Mouse (Mus musculus) midbrain, postnatal 0 days (tissue): Measurements from ENCODE around the gene Ccr6. TPM values are rescaled to one million over a fixed set of nuclear protein-coding genes. Genes with fewer than 3 reads are reported as not detected.
"Not testable (repeated sequence)": the region's sequence is repeated elsewhere in the genome, so short reads cannot be mapped to it uniquely, and the experiment has no call there.

Experiments
- ATAC-seq: fragments of 200-750 bp; cut with Nextera tagmentation; 2 replicates; pipeline ENCODE4 v1.8.0; 2017; ENCODE audit warnings: moderate number of reproducible peaks, mild to moderate bottlenecking, moderate TSS enrichment, moderate library complexity; ENCODE audit not compliant: low FRiP score
- DNase-seq: peaks from one replicate; pipeline ENCODE4 v3.0.0-alpha.2; 2015; ENCODE audit warnings: low spot score
- H3K27ac ChIP-seq: fragments of 300-500 bp; sonication (generic); 2 replicates; pipeline ENCODE4 v1.5.1; 2014; ENCODE audit warnings: low read depth, mild to moderate bottlenecking, low read length, mixed read lengths
- H3K27me3 ChIP-seq: fragments of 300-500 bp; sonication (generic); 2 replicates; pipeline ENCODE4 v1.6.1; 2014; ENCODE audit warnings: low read length, control low read depth, mixed read lengths; ENCODE audit not compliant: insufficient read depth
- H3K36me3 ChIP-seq: fragments of 300-500 bp; sonication (generic); 2 replicates; pipeline ENCODE4 v1.6.1; 2014; ENCODE audit warnings: low read length, control low read depth, mixed read lengths; ENCODE audit not compliant: insufficient read depth
- H3K4me1 ChIP-seq: fragments of 300-500 bp; sonication (generic); 2 replicates; pipeline ENCODE4 v1.6.1; 2014; ENCODE audit warnings: mild to moderate bottlenecking, control low read depth, antibody characterized with exemption, low read length, mixed read lengths; ENCODE audit not compliant: insufficient read depth
- H3K4me2 ChIP-seq: fragments of 300-500 bp; sonication (generic); 2 replicates; pipeline ENCODE4 v1.6.1; 2014; ENCODE audit warnings: low read depth, mild to moderate bottlenecking, low read length, mixed read lengths; ENCODE audit not compliant: poor library complexity, severe bottlenecking
- H3K4me3 ChIP-seq: fragments of 300-500 bp; sonication (generic); 2 replicates; pipeline ENCODE4 v1.5.1; 2014; ENCODE audit warnings: low read depth, mild to moderate bottlenecking, low read length, moderate library complexity
- H3K9ac ChIP-seq: fragments of 300-500 bp; sonication (generic); replicated peaks from 2 replicates; pipeline ENCODE4 v1.6.1; 2014; ENCODE audit warnings: mild to moderate bottlenecking, low read length, moderate library complexity, mixed read lengths; ENCODE audit not compliant: poor library complexity, severe bottlenecking
- H3K9me3 ChIP-seq: fragments of 300-500 bp; sonication (generic); 2 replicates; pipeline ENCODE4 v1.6.1; 2016; ENCODE audit warnings: low read length, control low read depth
- CTCF ChIP-seq: IDR thresholded peaks from 2 replicates; pipeline ENCODE4 v1.5.1; 2016; ENCODE audit warnings: antibody characterized with exemption, mild to moderate bottlenecking
- WGBS: fragments of 180-500 bp; shearing (Covaris S2); extraction: QIAGEN DNeasy Blood & Tissue Kit; methylation state at CpG from one replicate; pipeline ENCODE4 v1.1.7; 2014; 5-methylcytosine and 5-hydroxymethylcytosine counted together
- polyA plus RNA-seq: library from polyadenylated mRNA; unstranded; fragments of >200 nt; fragmentation: Nextera tagmentation; extraction: Ambion mirVana; gene quantifications from 2 replicates; pipeline ENCODE4 v1.2.1, GENCODE M21; 2015
- total RNA-seq: library from RNA; depleted of rRNA; stranded (reverse); fragments of >200 nt; gene quantifications from 2 replicates; pipeline ENCODE4 v1.2.3, GENCODE M21; 2014

Ccr6 gene
- total and polyA plus RNA-seq, 2 experiments from 2014 or later: not detected

DNA sequence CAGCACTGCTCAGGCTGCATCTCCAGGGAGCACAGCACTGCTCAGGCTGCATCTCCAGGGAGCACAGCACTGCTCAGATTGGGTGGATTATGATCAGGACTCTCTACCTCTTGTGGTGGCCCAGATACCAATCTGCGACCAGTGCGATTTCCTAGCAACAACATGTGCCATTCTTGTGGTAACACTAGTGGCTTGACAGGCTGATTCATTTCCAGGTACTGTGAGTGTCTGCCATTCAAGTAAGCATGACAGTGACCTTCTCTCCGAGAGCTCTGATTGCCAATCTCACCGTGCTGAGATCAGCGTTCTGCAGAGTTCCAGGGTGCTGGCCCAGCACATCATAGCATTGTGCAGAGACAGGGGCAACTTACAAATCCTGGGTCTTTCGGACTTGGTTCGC, 15.9 kb downstream of the Ccr6 start:
- no peaks in the 10 kb centered on the region for H3K4me1 ChIP-seq

DNA sequence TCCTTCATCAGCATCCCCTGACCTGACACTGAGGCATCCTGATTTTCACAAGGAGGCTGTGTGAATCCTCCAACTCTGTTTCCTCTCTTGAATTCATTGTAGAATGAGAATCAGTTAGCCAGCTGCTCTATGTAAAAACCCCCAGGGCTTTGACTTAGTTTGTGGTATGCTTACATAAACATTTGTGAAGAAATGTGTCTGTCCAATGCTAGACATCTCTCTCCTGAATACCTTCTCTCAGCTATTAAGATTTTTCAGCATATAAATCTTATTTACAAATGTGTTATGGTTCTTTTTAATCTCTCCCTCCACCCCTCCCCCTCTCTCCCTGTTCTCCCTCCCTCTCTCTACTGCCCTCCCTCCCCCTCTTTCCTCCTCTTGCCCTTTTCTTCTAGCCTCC, 18.4 kb downstream of the Ccr6 start:
- no peaks in the 10 kb centered on the region for H3K27me3 ChIP-seq
- H3K4me1 ChIP-seq: no peaks in the 10 kb centered on the region
- no peak overlapping the region for H3K4me3 ChIP-seq
- no peaks in the 10 kb centered on the region for H3K36me3 ChIP-seq
- H3K9me3 ChIP-seq: no peaks in the 10 kb centered on the region
- no peak overlapping the region for H3K4me2 ChIP-seq
- TF ChIP-seq CTCF: no peak
- H3K27ac ChIP-seq: no peak overlapping the region
- H3K9ac ChIP-seq: no peak overlapping the region
- DNase-seq (no peak), ATAC-seq (no peak)

More for the DNA sequence above, 15.9 kb downstream of the Ccr6 start:
- no peaks in the 10 kb centered on the region for H3K9me3 ChIP-seq
- H3K4me3 ChIP-seq: no peak overlapping the region
- no peaks in the 10 kb centered on the region for H3K27me3 ChIP-seq
- no peak for TF ChIP-seq CTCF
- no peak overlapping the region for H3K27ac ChIP-seq
- ATAC-seq: no peak
- no peaks in the 10 kb centered on the region for H3K36me3 ChIP-seq
- no peak overlapping the region for H3K9ac ChIP-seq
- no peak overlapping the region for H3K4me2 ChIP-seq
- DNase-seq: no peak
- WGBS: 91% methylated on average over 7 of the region's 7 CpGs

DNA sequence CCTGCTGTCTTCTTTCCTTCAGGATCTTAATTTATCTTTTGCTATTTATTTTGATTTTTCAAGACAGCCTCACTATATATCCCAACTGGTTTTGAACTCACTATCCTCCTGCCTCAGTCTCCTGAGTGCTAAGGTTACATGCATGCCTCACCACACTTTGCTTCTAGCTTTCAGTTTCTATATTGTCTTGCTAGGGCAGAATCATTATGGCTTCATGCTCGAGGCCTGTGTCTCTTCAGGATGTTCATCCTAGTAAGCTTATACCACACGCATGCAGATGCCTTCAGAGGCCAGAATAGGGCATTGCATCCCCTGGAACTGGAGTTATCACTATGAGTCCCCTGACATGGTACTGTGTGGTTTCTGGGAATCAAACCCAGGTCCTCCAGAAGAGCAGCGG, 19.1 kb downstream of the Ccr6 start:
- TF ChIP-seq CTCF: no peak
- ATAC-seq (no peak), DNase-seq (no peak)
- Histone ChIP-seq H3K27ac (no peak overlapping the region), H3K9me3 (no peaks in the 10 kb centered on the region), H3K36me3 (no peaks in the 10 kb centered on the region), H3K27me3 (no peaks in the 10 kb centered on the region), H3K4me3 (no peak overlapping the region), H3K4me1 (no peaks in the 10 kb centered on the region), H3K9ac (no peak overlapping the region), H3K4me2 (no peak overlapping the region)
- 68% methylated on average over 3 of the region's 3 CpGs for WGBS

DNA sequence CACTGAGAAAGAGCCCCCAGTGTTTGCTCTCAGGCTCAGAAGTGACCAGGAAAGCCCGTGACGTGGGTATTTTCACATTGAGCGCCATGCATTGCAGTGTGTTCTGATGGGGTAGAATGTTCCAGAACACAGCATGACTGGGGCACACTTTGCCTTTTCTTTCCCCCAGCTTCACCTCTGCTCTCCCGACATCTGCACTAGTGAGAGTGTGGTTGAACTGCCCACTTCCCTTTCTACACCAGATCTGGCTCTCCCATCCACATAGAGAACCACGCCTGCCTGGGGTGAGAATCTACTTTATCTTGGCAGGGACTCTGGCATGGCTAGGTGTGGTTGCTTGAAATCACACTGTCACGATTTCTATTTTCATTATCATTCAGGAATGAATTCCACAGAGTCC, 19.7 kb downstream of the Ccr6 start:
- H3K4me2 ChIP-seq: no peak overlapping the region
- no peak overlapping the region for H3K27ac ChIP-seq
- no peaks in the 10 kb centered on the region for H3K27me3 ChIP-seq
- no peaks in the 10 kb centered on the region for H3K9me3 ChIP-seq
- no peak for DNase-seq
- H3K4me3 ChIP-seq: no peak overlapping the region
- H3K9ac ChIP-seq: no peak overlapping the region
- H3K36me3 ChIP-seq: no peaks in the 10 kb centered on the region
- H3K4me1 ChIP-seq: no peaks in the 10 kb centered on the region
- no peak for ATAC-seq
- 83% methylated on average over 6 of the region's 6 CpGs for WGBS
- no peak for TF ChIP-seq CTCF

DNA sequence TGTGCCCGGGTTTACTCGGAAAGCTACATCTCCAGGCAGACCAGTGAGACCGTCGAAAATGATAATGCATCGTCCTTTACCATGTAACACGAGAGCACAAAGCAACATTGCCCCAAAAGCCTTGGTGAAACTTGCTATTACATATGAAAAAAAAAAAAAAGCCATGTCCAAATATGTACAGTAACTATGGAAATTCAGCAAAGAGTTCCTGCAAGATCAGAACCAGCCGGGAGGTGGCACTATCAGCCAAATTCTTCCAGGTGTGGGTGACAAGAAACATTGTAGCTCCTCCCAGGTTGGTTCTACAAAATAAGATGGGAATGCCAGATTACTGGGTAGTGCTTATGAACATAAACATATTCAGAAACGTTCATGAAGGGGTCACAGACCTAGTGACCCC, 21.1 kb downstream of the Ccr6 start:
- H3K4me3 ChIP-seq: no peak overlapping the region
- no peak for DNase-seq
- no peaks in the 10 kb centered on the region for H3K27me3 ChIP-seq
- H3K36me3 ChIP-seq: no peaks in the 10 kb centered on the region
- no peak overlapping the region for H3K4me2 ChIP-seq
- ATAC-seq: no peak
- H3K9ac ChIP-seq: no peak overlapping the region
- no peak overlapping the region for H3K27ac ChIP-seq
- no peaks in the 10 kb centered on the region for H3K4me1 ChIP-seq
- peak; percentile 29 for TF ChIP-seq CTCF
- H3K9me3 ChIP-seq: no peaks in the 10 kb centered on the region
- whole genome bisulfite sequencing: 75% methylated on average over 8 of the region's 8 CpGs

DNA sequence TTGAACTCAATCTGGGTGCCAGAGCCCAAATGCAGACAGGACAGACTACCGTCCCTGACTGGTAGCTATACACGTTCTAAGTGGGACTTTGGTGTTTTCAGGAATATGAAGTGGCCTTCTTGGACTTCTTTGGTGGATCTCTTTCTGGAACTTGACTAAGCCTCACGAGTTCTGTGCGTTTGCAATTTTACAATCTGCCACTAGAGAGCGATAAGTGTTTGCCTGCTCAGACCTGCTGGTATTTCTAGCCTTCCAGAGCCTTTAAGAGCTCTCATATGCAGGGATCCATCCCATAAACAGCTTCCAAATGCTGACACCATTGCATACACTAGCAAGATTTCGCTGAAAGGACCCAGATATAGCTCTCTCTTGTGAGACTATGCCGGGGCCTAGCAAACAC, 28.8 kb downstream of the Ccr6 start:
- not testable (repeated sequence) for H3K4me2 ChIP-seq, H3K36me3 ChIP-seq, H3K4me3 ChIP-seq, H3K27ac ChIP-seq, H3K27me3 ChIP-seq, H3K4me1 ChIP-seq, H3K9me3 ChIP-seq, ATAC-seq, H3K9ac ChIP-seq
- TF ChIP-seq CTCF: peak; percentile 86
- WGBS: 17% methylated on average over 7 of the region's 7 CpGs
- DNase-seq: peak; percentile 83
